Mouse (Mus musculus) mouse trophoblast stem cell (cell line): ENCODE results near the gene Hexb.
"Not testable (repeated sequence)": the region's sequence is repeated elsewhere in the genome, so short reads cannot be mapped to it uniquely, and the experiment has no call there.

Experiments
- in situ Hi-C, 2 experiments: fragments of 300-500 bp; cut with MseI, MboI; formaldehyde crosslinking; loops; 2 replicates in 1 of 2; 3 replicates in 1 of 2; pipeline ENCODE4 v1.15.1; 2025

The Hexb gene

DNA sequence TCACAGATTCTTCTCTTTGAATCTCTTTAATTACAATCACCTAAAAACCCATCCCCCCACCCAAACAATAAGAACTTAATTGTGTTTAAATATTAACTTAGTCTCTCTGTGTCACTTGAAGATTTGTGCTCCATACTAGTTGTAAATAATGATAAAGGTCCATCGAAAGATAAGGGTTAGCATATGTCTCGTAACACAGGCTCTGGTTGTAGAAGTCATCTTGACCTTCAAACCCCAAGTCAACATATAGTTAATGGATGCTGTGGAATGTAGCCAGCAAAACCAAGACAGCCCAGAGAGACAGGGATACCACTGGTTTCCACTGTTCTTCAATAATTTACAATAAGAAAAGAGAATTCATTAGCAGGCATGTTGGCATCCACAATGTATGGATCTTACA is 14.0 kb downstream of the Hexb start:
- in situ Hi-C loops: no loop called here

GRCm38 (mm10) chr13:97182821-97183220 is 15.3 kb downstream of the Hexb start:
- in situ Hi-C loops: no loop called here

- in situ Hi-C loops: no loop called here
Measured at GRCm38 (mm10) chr13:97180113-97180828, 17.9 kb downstream of the Hexb start.

DNA sequence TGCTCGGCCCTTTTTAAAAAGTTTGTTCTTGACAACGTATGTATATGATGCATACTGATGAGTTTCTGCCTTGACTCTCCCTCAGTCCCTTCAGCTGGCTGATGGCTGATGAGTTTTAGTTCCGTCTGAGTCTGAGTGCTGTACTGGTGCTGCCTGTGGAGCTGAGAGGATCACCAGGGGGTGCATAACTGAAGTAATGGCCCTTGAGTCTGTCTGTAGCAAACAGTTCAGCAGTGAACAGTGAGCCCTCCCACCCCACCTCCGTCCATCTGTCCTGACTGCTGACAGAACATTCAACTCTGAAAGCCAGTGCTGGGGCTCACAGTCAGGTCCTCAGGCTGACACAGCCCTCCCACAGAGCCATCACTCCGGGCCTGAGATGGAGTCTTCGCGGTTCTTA is 19.2 kb downstream of the Hexb start:
- in situ Hi-C loops: no loop called here

DNA sequence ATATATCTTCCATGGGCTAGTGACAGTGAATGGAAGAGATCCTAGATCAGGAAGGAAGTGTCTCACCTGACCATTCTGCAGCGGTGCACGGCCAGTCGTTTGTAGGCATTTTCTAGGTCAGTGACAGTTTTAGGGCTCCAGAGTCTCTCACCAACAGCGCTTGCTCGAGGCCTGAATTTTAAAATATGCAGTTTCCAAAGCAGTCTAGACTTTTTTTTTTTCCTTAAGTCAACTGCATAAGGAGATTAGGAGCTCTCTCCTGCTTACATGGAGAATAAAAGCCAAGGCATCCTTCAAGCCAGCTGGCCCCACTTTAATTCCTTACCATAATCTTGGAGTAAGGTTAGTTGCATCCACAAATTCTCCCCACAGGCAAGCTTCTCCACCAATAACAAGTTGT is 21.4 kb downstream of the Hexb start:
- in situ Hi-C loops: no loop called here

- in situ Hi-C loops: no loop called here
Measured at GRCm38 (mm10) chr13:97175520-97176264, 22.5 kb downstream of the Hexb start.

DNA sequence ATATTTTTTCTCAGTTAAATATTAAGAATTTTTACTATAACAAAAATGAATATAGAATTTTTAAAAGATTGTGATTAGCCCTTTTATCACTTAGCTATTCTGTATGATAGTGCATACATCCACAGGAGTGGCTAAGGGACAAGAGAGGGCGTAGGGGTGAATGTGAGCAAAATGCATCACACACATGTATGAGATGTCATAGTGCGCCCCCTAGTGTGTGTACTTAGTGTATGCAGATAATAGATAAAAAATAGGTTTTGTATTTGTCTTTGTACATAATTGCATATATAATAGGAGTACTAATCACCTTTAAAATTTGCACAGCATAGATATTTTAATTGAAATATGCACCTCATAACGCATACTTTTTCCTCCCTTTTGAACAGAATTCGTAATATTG is 52.3 kb downstream of the Hexb start:
- in situ Hi-C loops: no loop called here

GRCm38 (mm10) chr13:97142321-97142720 is 55.8 kb downstream of the Hexb start:
- in situ Hi-C loops: no loop called here

- in situ Hi-C loops: not testable (repeated sequence)
Measured at GRCm38 (mm10) chr13:97138404-97138931, 59.7 kb downstream of the Hexb start.

- in situ Hi-C loops: no loop called here
Measured at GRCm38 (mm10) chr13:97137466-97138400, 60.4 kb downstream of the Hexb start, which contains the start of the genes Gfm2 and Nsa2. TSS of gene Gfm2 (plus strand) at chr13:97137937. TSS of gene Nsa2 (minus strand) at chr13:97137937.

DNA sequence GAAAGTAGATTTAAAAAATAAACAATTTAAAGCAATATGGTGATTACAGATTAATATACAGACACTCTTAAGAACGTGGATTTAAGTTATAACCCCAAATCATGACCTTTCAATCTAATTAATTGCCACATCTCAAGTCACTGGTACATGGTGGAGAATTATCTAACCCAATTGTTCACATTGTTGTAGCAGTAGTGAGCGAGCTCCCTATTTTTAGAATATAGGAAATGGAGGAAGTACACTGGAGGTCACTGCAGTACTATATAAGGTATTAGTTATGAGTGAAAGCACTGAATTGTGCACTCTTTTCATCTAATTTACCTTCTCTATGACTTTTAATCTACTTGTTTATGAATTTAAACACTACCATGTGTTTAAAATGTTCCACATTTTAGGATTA is 67.7 kb downstream of the Hexb start:
- in situ Hi-C loops: not testable (repeated sequence)

GRCm38 (mm10) chr13:97129654-97130053 is 68.5 kb downstream of the Hexb start:
- in situ Hi-C loops: not testable (repeated sequence)
